8 mouse cellular contexts compared by ENCODE assay signal in the genomic region with DNA sequence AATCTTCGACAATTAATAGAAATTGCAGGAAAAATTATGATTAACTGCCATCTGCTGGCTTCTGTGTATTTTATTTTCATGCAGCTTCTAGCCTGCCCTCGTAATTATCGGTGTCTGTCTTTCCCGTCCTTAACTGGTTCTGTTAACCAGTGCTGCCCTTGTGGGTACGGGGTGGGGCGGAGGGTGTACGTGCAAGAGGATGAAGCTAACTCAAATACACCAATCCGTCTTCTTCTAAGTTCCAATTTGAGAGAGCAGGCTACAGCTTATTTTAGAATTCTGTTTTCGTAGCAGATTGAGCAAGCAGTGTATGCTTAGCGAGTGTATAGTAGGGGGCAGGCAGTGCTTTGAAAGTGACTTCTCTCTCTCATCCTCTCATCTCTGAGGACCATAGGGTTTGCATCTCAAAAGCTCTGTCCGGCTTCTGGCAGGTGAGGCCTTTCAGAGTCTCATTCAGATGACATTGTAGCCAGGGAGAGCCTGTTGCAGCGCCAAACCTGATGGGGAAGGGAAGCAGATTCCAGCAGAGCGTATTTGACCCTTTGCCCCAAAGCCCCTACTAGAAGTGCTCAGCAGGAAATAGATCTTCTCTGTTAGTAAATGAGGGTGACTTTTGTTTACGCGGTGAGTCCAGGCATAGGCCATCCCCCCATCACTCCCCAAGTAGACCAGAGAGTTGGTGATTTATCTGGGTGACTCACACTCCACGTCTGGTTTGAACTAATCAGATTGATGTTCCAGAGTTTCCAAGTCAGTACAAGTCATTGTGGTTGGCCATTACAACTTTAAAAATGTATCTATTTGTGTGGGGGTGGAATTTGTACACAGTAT. TPM values are rescaled to one million over a fixed set of nuclear protein-coding genes. Genes with fewer than 3 reads are reported as not detected.
DNase-seq lines count a peak whose midpoint lies in the region; ATAC-seq and TF ChIP-seq lines count a peak whose summit lies in the region.

No protein-coding gene starts in this region.

- no peak for ATAC-seq in hindbrain, embryonic 12.5 days (ENCODE audit: low FRiP score)
- peak; percentile 60 for ATAC-seq in forebrain, embryonic 16.5 days

- peaks cover 48% of the 10 kb centered on the region for H3K4me1 ChIP-seq in hindbrain, embryonic 10.5 days (replicated peaks)
- peaks cover 35% of the 10 kb centered on the region for H3K4me1 ChIP-seq in hindbrain, embryonic 12.5 days
- H3K4me1 ChIP-seq in CH12.LX (ENCODE audit: control insufficient read depth in 1 of 2, insufficient read depth in 2 of 2) = peaks cover 3 to 18% of the 10 kb centered on the region in 2 experiments; a peak in 2 of 4 replicates
- H3K4me1 ChIP-seq in forebrain, embryonic 16.5 days (replicated peaks; ENCODE audit: control insufficient read depth, insufficient read depth, low read length) = peaks cover 18% of the 10 kb centered on the region

- peaks cover 3% of the 10 kb centered on the region; the same call in 1 of the 2 replicates for H3K9me3 ChIP-seq in hindbrain, embryonic 10.5 days
- no peaks in the 10 kb centered on the region for H3K9me3 ChIP-seq in hindbrain, embryonic 12.5 days (replicated peaks)
- no peaks in the 10 kb centered on the region for H3K9me3 ChIP-seq in CH12.LX (replicated peaks; ENCODE audit: low read length)
- H3K9me3 ChIP-seq in forebrain, embryonic 16.5 days (ENCODE audit: control insufficient read depth, low read length) = no peaks in the 10 kb centered on the region

- dilution Hi-C loops in CH12.LX (cut with MboI; ENCODE audit: extremely low pct_ligation_motif_present, extremely low pct_unique_long_range_greater_than_20kb, low sequenced_read_pairs) = no loop called here

- TF ChIP-seq EP300 in CH12.LX (IDR thresholded peaks at IDR 0.05; ENCODE audit: low read length) = no peak

- no peak overlapping the region for H3K9ac ChIP-seq in hindbrain, embryonic 12.5 days
- no peak overlapping the region for H3K9ac ChIP-seq in CH12.LX (ENCODE audit: insufficient read depth, low read depth)
- no peak overlapping the region for H3K9ac ChIP-seq in forebrain, embryonic 16.5 days (replicated peaks; ENCODE audit: low read depth, low read length)

- 35% methylated on average over 16 of the region's 16 CpGs for WGBS in hindbrain, embryonic 10.5 days
- WGBS in hindbrain, embryonic 12.5 days = 31% methylated on average over 16 of the region's 16 CpGs
- 45% methylated on average over 16 of the region's 16 CpGs for WGBS in forebrain, embryonic 16.5 days

- TF ChIP-seq CTCF in CH12.LX (conservative IDR thresholded peaks at IDR 0.05 in 1 of 2, IDR thresholded peaks at IDR 0.05 in 1 of 2; ENCODE audit: low read depth in 2 of 2, low read length in 2 of 2) = no peak

- peak overlapping the region; percentile 45; the same call in 1 of the 2 replicates for H3K27ac ChIP-seq in hindbrain, embryonic 10.5 days
- H3K27ac ChIP-seq in hindbrain, embryonic 12.5 days = no peak overlapping the region
- no peak overlapping the region for H3K27ac ChIP-seq in CH12.LX (ENCODE audit: insufficient read depth, low read depth)
- no peak overlapping the region for H3K27ac ChIP-seq in forebrain, embryonic 16.5 days (ENCODE audit: low read length)

- H3K4me3 ChIP-seq in hindbrain, embryonic 10.5 days = no peak overlapping the region
- H3K4me3 ChIP-seq in hindbrain, embryonic 12.5 days = no peak overlapping the region
- H3K4me3 ChIP-seq in CH12.LX (replicated peaks in 1 of 3; ENCODE audit: low read depth in 2 of 3, low read length in 2 of 3, poor library complexity in 1 of 3) = no peak overlapping the region
- H3K4me3 ChIP-seq in forebrain, embryonic 16.5 days (replicated peaks; ENCODE audit: low read length) = no peak overlapping the region

- no peaks in the 10 kb centered on the region for H3K79me2 ChIP-seq in CH12.LX (replicated peaks; ENCODE audit: control insufficient read depth, extremely low read depth, insufficient read depth, poor library complexity, severe bottlenecking)

- in situ Hi-C loops in CH12.LX (cut with MboI; ENCODE audit: low pct_ligation_motif_present, low pct_unique_long_range_greater_than_20kb, low sequenced_read_pairs) = no loop called here

- no peak for DNase-seq in hindbrain, embryonic 10.5 days (ENCODE audit: low spot score)
- DNase-seq in CH12.LX (ENCODE audit: extremely low read depth) (no peak), R1 (ENCODE audit: low read depth, low spot score) (peak; percentile 98)
- no peak for DNase-seq in T-cell, adult 2 months (ENCODE audit: low spot score)
- DNase-seq in B cell, adult 2 months = no peak
- no peak for DNase-seq in kidney, adult 18-20 months

- no peak for TF ChIP-seq POLR2A in CH12.LX (IDR thresholded peaks at IDR 0.05; ENCODE audit: low read depth, low read length)

- H3K4me2 ChIP-seq in hindbrain, embryonic 12.5 days (replicated peaks) = no peak overlapping the region
- no peak overlapping the region for H3K4me2 ChIP-seq in CH12.LX (ENCODE audit: insufficient read depth, low read depth, poor library complexity, severe bottlenecking)
- H3K4me2 ChIP-seq in forebrain, embryonic 16.5 days (ENCODE audit: low read length) = no peak overlapping the region

- no peaks in the 10 kb centered on the region for H3K36me3 ChIP-seq in hindbrain, embryonic 10.5 days
- no peaks in the 10 kb centered on the region for H3K36me3 ChIP-seq in hindbrain, embryonic 12.5 days
- H3K36me3 ChIP-seq in CH12.LX (replicated peaks in 1 of 2; ENCODE audit: control insufficient read depth in 1 of 2, insufficient read depth in 1 of 2, low read length in 1 of 2) = no peaks in the 10 kb centered on the region
- H3K36me3 ChIP-seq in forebrain, embryonic 16.5 days (ENCODE audit: control insufficient read depth, insufficient read depth) = no peaks in the 10 kb centered on the region

- TF ChIP-seq RAD21 in CH12.LX (IDR thresholded peaks at IDR 0.05; ENCODE audit: low read depth, low read length) = no peak; the same call in none of the 2 replicates

- H3K27me3 ChIP-seq in hindbrain, embryonic 10.5 days (ENCODE audit: insufficient read depth, poor library complexity, severe bottlenecking) = no peaks in the 10 kb centered on the region
- H3K27me3 ChIP-seq in hindbrain, embryonic 12.5 days = no peaks in the 10 kb centered on the region
- no peaks in the 10 kb centered on the region for H3K27me3 ChIP-seq in CH12.LX (replicated peaks)
- H3K27me3 ChIP-seq in forebrain, embryonic 16.5 days (replicated peaks; ENCODE audit: control insufficient read depth, insufficient read depth, low read length) = no peaks in the 10 kb centered on the region

TF ChIP-seq in CH12.LX, 34 proteins besides CTCF, POLR2A, EP300 and RAD21:
- TF ChIP-seq CHD2 (IDR thresholded peaks at IDR 0.05; ENCODE audit: low read length) (no peak), SMC3 (IDR thresholded peaks at IDR 0.05; ENCODE audit: low read depth, low read length) (peak; percentile 3; the same call in 1 of the 2 replicates), SIN3A (IDR thresholded peaks at IDR 0.05; ENCODE audit: low read length) (no peak), JUN (IDR thresholded peaks at IDR 0.05; ENCODE audit: insufficient read depth, low read depth, low read length) (no peak), ZNF384 (IDR thresholded peaks at IDR 0.05; ENCODE audit: low read depth, low read length) (no peak), MEF2A (IDR thresholded peaks at IDR 0.05; ENCODE audit: borderline replicate concordance, low read depth, low read length) (no peak), GABPA (IDR thresholded peaks at IDR 0.05; ENCODE audit: insufficient replicate concordance, low read depth, low read length) (no peak), MXI1 (IDR thresholded peaks at IDR 0.05; ENCODE audit: low read depth, low read length) (no peak)

RNA-seq across cellular contexts. Expression of a gene that starts 53.3 kb away (rescaled TPM):
- 2.0 and 2.1 TPM in 2 replicates for polyA plus RNA-seq in hindbrain, embryonic 10.5 days (2016; fragmentation: Nextera tagmentation; extraction: Ambion mirVana)
- polyA plus RNA-seq in hindbrain, embryonic 12.5 days (2016; fragmentation: Nextera tagmentation; extraction: Ambion mirVana) = 3.2 and 3.6 TPM in 2 replicates
- not detected in 2 replicates for total RNA-seq in CH12.LX (2012; rRNA removed)
- not detected in 2 replicates for total RNA-seq in CH12.LX (2014; rRNA removed)
- 0.04 TPM in 1 of 2 replicates, not detected in the other for polyA plus RNA-seq in CH12.LX (2012; ENCODE audit: insufficient read length, low read depth)
- polyA plus RNA-seq in forebrain, embryonic 16.5 days (2015; fragmentation: Nextera tagmentation; extraction: Ambion mirVana) = 3.2 and 3.4 TPM in 2 replicates
